Mouse (Mus musculus) urinary bladder, postnatal 4 days (tissue): ENCODE data around the gene Btbd3.
"Not testable (repeated sequence)": the region's sequence is repeated elsewhere in the genome, so short reads cannot be mapped to it uniquely, and the experiment has no call there.

Experiments
- DNase-seq, 2 experiments: peaks; one replicate each; pipeline ENCODE4 v3.0.0; 2021 to 2022; ENCODE audit warnings: low spot score in 2 of 2

Gene Btbd3

GRCm38 (mm10) chr2:138279641-138280040, 23.3 kb downstream of the Btbd3 start:
- no peak for DNase-seq

GRCm38 (mm10) chr2:138280225-138280711, 23.9 kb downstream of the Btbd3 start:
- no peak for DNase-seq

- DNase-seq: no peak
Measured at GRCm38 (mm10) chr2:138281550-138282201, 25.3 kb downstream of the Btbd3 start.

- no peak for DNase-seq
Measured at GRCm38 (mm10) chr2:138283372-138283771, 27.0 kb downstream of the Btbd3 start.

- no peak for DNase-seq
Measured at GRCm38 (mm10) chr2:138283856-138284255, 27.5 kb downstream of the Btbd3 start.

GRCm38 (mm10) chr2:138285811-138286210, 29.4 kb downstream of the Btbd3 start:
- DNase-seq: no peak

- no peak for DNase-seq
Measured at GRCm38 (mm10) chr2:138290154-138290553, 33.8 kb downstream of the Btbd3 start.

GRCm38 (mm10) chr2:138294286-138294685, 37.9 kb downstream of the Btbd3 start:
- no peak for DNase-seq

GRCm38 (mm10) chr2:138306236-138306635, 49.9 kb downstream of the Btbd3 start:
- no peak for DNase-seq

GRCm38 (mm10) chr2:138315644-138316043, 59.3 kb downstream of the Btbd3 start:
- DNase-seq: no peak

GRCm38 (mm10) chr2:138320408-138320807, 64.0 kb downstream of the Btbd3 start:
- DNase-seq: no peak

- no peak for DNase-seq
Measured at GRCm38 (mm10) chr2:138321041-138321481, 64.7 kb downstream of the Btbd3 start.

GRCm38 (mm10) chr2:138322270-138323114, 66.1 kb downstream of the Btbd3 start:
- DNase-seq: no peak

- no peak for DNase-seq
Measured at GRCm38 (mm10) chr2:138326367-138326766, 70.0 kb downstream of the Btbd3 start.

- DNase-seq: not testable (repeated sequence)
Measured at GRCm38 (mm10) chr2:138334198-138334597, 77.8 kb downstream of the Btbd3 start.

GRCm38 (mm10) chr2:138337886-138338494, 81.6 kb downstream of the Btbd3 start:
- DNase-seq: no peak

GRCm38 (mm10) chr2:138338524-138338923, 82.2 kb downstream of the Btbd3 start:
- DNase-seq: no peak

GRCm38 (mm10) chr2:138355366-138355765, 99.0 kb downstream of the Btbd3 start:
- DNase-seq: no peak

GRCm38 (mm10) chr2:138362474-138362873, 106.1 kb downstream of the Btbd3 start:
- DNase-seq: no peak

- no peak for DNase-seq
Measured at GRCm38 (mm10) chr2:138365391-138365790, 109.0 kb downstream of the Btbd3 start.

GRCm38 (mm10) chr2:138374556-138374955, 118.2 kb downstream of the Btbd3 start:
- no peak for DNase-seq

- DNase-seq: no peak
Measured at GRCm38 (mm10) chr2:138378855-138379254, 122.5 kb downstream of the Btbd3 start.
